Mouse (Mus musculus) heart, postnatal 0 days (tissue): ENCODE measurements around the gene Pwwp2b.

Experiments
- CTCF ChIP-seq: IDR thresholded peaks from 2 replicates; pipeline ENCODE4 v1.5.1; 2016; ENCODE audit warnings: antibody characterized with exemption, control low read depth, low read depth
- EP300 ChIP-seq: IDR thresholded peaks from 2 replicates; pipeline ENCODE4 v1.6.1; 2016; ENCODE audit warnings: antibody characterized with exemption, low read depth

GRCm38 (mm10) chr7:139228447-139229171 lies 19.7 kb upstream of the Pwwp2b start:
- TF ChIP-seq CTCF (no peak), EP300 (peak; percentile 48; the same call in 1 of the 2 replicates)
